Mouse (Mus musculus) neural tube, embryonic 14.5 days (tissue): Measurements from ENCODE around the gene P4ha1. TPM values are rescaled to one million over a fixed set of nuclear protein-coding genes. Genes with fewer than 3 reads are reported as not detected.

ENCODE experiments used
- ATAC-seq: fragments of 200-750 bp; cut with Nextera tagmentation; 2 replicates; pipeline ENCODE4 v1.8.0; 2017; ENCODE audit warnings: low read depth, mild to moderate bottlenecking, moderate TSS enrichment, moderate library complexity
- H3K27ac ChIP-seq: fragments of 300-500 bp; sonication (generic); 2 replicates; pipeline ENCODE4 v1.5.1; 2014; ENCODE audit warnings: low read depth, mild to moderate bottlenecking, control low read depth, low read length, moderate library complexity, mixed read lengths
- H3K27me3 ChIP-seq: fragments of 300-500 bp; sonication (generic); 2 replicates; pipeline ENCODE4 v1.6.1; 2014; ENCODE audit warnings: low read length; ENCODE audit not compliant: control insufficient read depth, insufficient read depth
- H3K36me3 ChIP-seq: fragments of 300-500 bp; sonication (generic); 2 replicates; pipeline ENCODE4 v1.6.1; 2014; ENCODE audit warnings: low read length, mixed read lengths; ENCODE audit not compliant: control insufficient read depth, insufficient read depth
- H3K4me1 ChIP-seq: fragments of 300-500 bp; sonication (generic); 2 replicates; pipeline ENCODE4 v1.6.1; 2014; ENCODE audit warnings: low read length; ENCODE audit not compliant: control insufficient read depth, insufficient read depth
- H3K4me2 ChIP-seq: fragments of 300-500 bp; sonication (generic); 2 replicates; pipeline ENCODE4 v1.6.1; 2014; ENCODE audit warnings: mild to moderate bottlenecking, low read depth, low read length, control low read depth
- H3K4me3 ChIP-seq: fragments of 300-500 bp; sonication (generic); 2 replicates; pipeline ENCODE4 v1.5.1; 2014; ENCODE audit warnings: low read depth, low read length, control low read depth, mixed read lengths
- H3K9ac ChIP-seq: fragments of 300-500 bp; sonication (generic); replicated peaks from 2 replicates; pipeline ENCODE4 v1.6.1; 2014; ENCODE audit warnings: low read depth, mild to moderate bottlenecking, control low read depth, low read length, mixed read lengths
- H3K9me3 ChIP-seq: fragments of 300-500 bp; sonication (generic); 2 replicates; pipeline ENCODE4 v1.6.1; 2016; ENCODE audit warnings: low read length; ENCODE audit not compliant: control insufficient read depth
- WGBS: fragments of 180-500 bp; shearing (Covaris S2); extraction: QIAGEN DNeasy Blood & Tissue Kit; methylation state at CpG from one replicate; pipeline ENCODE4 v1.1.7; 2014; 5-methylcytosine and 5-hydroxymethylcytosine counted together
- polyA plus RNA-seq: library from polyadenylated mRNA; unstranded; fragments of >200 nt; fragmentation: Nextera tagmentation; extraction: Ambion mirVana; gene quantifications from 2 replicates; pipeline ENCODE4 v1.2.1, GENCODE M21; 2014

The P4ha1 gene
- polyA plus RNA-seq, 1 experiment from 2014 or later = 18.2 TPM

GRCm38 (mm10) chr10:59402899-59403792, 80.0 kb downstream of the P4ha1 start, which contains the start of gene Pla2g12b:
Gene Pla2g12b, plus strand, starts transcription at chr10:59403660.
- WGBS = 75% methylated on average over 21 of the region's 21 CpGs
- no peaks in the 10 kb centered on the region for H3K36me3 ChIP-seq
- H3K9ac ChIP-seq = no peak within 1 kb of the TSS
- no peak within 1 kb of the TSS for H3K27ac ChIP-seq
- H3K4me1 ChIP-seq = no peaks in the 10 kb centered on the region
- ATAC-seq = no peak
- no peak within 1 kb of the TSS for H3K4me3 ChIP-seq
- no peak within 1 kb of the TSS for H3K4me2 ChIP-seq
- no peaks in the 10 kb centered on the region for H3K27me3 ChIP-seq
- no peaks in the 10 kb centered on the region for H3K9me3 ChIP-seq

- WGBS = 80% methylated on average over 10 of the region's 10 CpGs
- Histone ChIP-seq H3K9ac (no peak overlapping the region), H3K36me3 (no peaks in the 10 kb centered on the region), H3K27me3 (no peaks in the 10 kb centered on the region), H3K9me3 (no peaks in the 10 kb centered on the region), H3K4me2 (no peak overlapping the region), H3K4me1 (no peaks in the 10 kb centered on the region), H3K27ac (no peak overlapping the region), H3K4me3 (no peak overlapping the region)
- no peak for ATAC-seq
Measured at GRCm38 (mm10) chr10:59403793-59404149, 80.7 kb downstream of the P4ha1 start.

GRCm38 (mm10) chr10:59408499-59408898, 85.4 kb downstream of the P4ha1 start:
- no peaks in the 10 kb centered on the region for H3K9me3 ChIP-seq
- no peak for ATAC-seq
- H3K9ac ChIP-seq = no peak overlapping the region
- H3K4me2 ChIP-seq = no peak overlapping the region
- no peaks in the 10 kb centered on the region for H3K27me3 ChIP-seq
- WGBS = 39% methylated on average over 6 of the region's 6 CpGs
- H3K4me1 ChIP-seq = no peaks in the 10 kb centered on the region
- no peak overlapping the region for H3K4me3 ChIP-seq
- no peak overlapping the region for H3K27ac ChIP-seq
- no peaks in the 10 kb centered on the region for H3K36me3 ChIP-seq

- no peak overlapping the region for H3K4me2 ChIP-seq
- no peaks in the 10 kb centered on the region for H3K36me3 ChIP-seq
- WGBS = 80% methylated on average over 12 of the region's 12 CpGs
- H3K9me3 ChIP-seq = no peaks in the 10 kb centered on the region
- no peak overlapping the region for H3K27ac ChIP-seq
- H3K27me3 ChIP-seq = no peaks in the 10 kb centered on the region
- no peak overlapping the region for H3K9ac ChIP-seq
- H3K4me3 ChIP-seq = no peak overlapping the region
- no peaks in the 10 kb centered on the region for H3K4me1 ChIP-seq
- no peak for ATAC-seq
Measured at GRCm38 (mm10) chr10:59410264-59410663, 87.2 kb downstream of the P4ha1 start.

GRCm38 (mm10) chr10:59413711-59414110, 90.6 kb downstream of the P4ha1 start:
- H3K4me3 ChIP-seq = no peak overlapping the region
- no peak for ATAC-seq
- no peaks in the 10 kb centered on the region for H3K36me3 ChIP-seq
- no peak overlapping the region for H3K27ac ChIP-seq
- no peaks in the 10 kb centered on the region for H3K9me3 ChIP-seq
- H3K9ac ChIP-seq = no peak overlapping the region
- H3K27me3 ChIP-seq = no peaks in the 10 kb centered on the region
- no peaks in the 10 kb centered on the region for H3K4me1 ChIP-seq
- 92% methylated on average over 4 of the region's 4 CpGs for WGBS
- no peak overlapping the region for H3K4me2 ChIP-seq

- Histone ChIP-seq H3K27me3 (no peaks in the 10 kb centered on the region), H3K4me3 (no peak overlapping the region), H3K9me3 (no peaks in the 10 kb centered on the region), H3K4me2 (no peak overlapping the region), H3K36me3 (no peaks in the 10 kb centered on the region), H3K9ac (no peak overlapping the region), H3K4me1 (no peaks in the 10 kb centered on the region), H3K27ac (no peak overlapping the region)
- ATAC-seq = no peak
- 85% methylated on average over 3 of the region's 3 CpGs for WGBS
Measured at GRCm38 (mm10) chr10:59416623-59417022, 93.5 kb downstream of the P4ha1 start.

GRCm38 (mm10) chr10:59419516-59419915, 96.4 kb downstream of the P4ha1 start:
- ATAC-seq = no peak
- Histone ChIP-seq H3K4me1 (no peaks in the 10 kb centered on the region), H3K27ac (no peak overlapping the region), H3K9ac (no peak overlapping the region), H3K36me3 (no peaks in the 10 kb centered on the region), H3K9me3 (no peaks in the 10 kb centered on the region), H3K4me3 (no peak overlapping the region), H3K4me2 (no peak overlapping the region), H3K27me3 (no peaks in the 10 kb centered on the region)
- 93% methylated on average over 4 of the region's 4 CpGs for WGBS

Other genes with a start within 250 kb of the P4ha1 start
- gene Sept10, start 101.4 kb upstream of the P4ha1 start, polyA plus RNA-seq = 12.8 and 17.1 TPM in 2 replicates
- 16.6 and 20.4 TPM in 2 replicates for gene Sowahc, start 101.3 kb upstream of the P4ha1 start, polyA plus RNA-seq
- gene Gm10273, start 72.3 kb downstream of the P4ha1 start, polyA plus RNA-seq = 14.5 TPM in 1 of 2 replicates, not detected in the other
- not detected in 2 replicates for gene Pla2g12b, start 80.4 kb downstream of the P4ha1 start, polyA plus RNA-seq
- gene Oit3, start 118.5 kb downstream of the P4ha1 start, polyA plus RNA-seq = 0.24 TPM in 1 of 2 replicates, not detected in the other